Mouse (Mus musculus) G1E (cell line): ENCODE results near the gene Agap3. TPM values are rescaled to one million over a fixed set of nuclear protein-coding genes. Genes with fewer than 3 reads are reported as not detected.

Experiments used
- ATAC-seq: 2 replicates; pipeline ENCODE4 v1.8.0; 2016; ENCODE audit warnings: mild to moderate bottlenecking; ENCODE audit not compliant: insufficient number of reproducible peaks, poor library complexity, low FRiP score, severe bottlenecking; ENCODE audit errors: extremely low read depth
- DNase-seq: peaks from one replicate; pipeline ENCODE4 v3.0.0; 2012; ENCODE audit warnings: low spot score
- H3K27me3 ChIP-seq: 2 replicates; pipeline ENCODE4 v1.6.1; 2012; ENCODE audit warnings: mild to moderate bottlenecking, low read length, inconsistent platforms; ENCODE audit not compliant: insufficient read depth
- H3K36me3 ChIP-seq: replicated peaks from 2 replicates; pipeline ENCODE3; 2012; ENCODE audit warnings: mild to moderate bottlenecking, inconsistent platforms
- H3K4me1 ChIP-seq: 2 replicates; pipeline ENCODE4 v1.6.1; 2012; ENCODE audit warnings: low read depth, low read length, inconsistent platforms, mixed read lengths; ENCODE audit not compliant: insufficient read depth
- H3K4me3 ChIP-seq: 2 replicates; pipeline ENCODE4 v1.5.1; 2012; ENCODE audit warnings: low read depth, mild to moderate bottlenecking, inconsistent platforms, low read length, moderate library complexity, mixed read lengths
- H3K9me3 ChIP-seq: replicated peaks from 2 replicates; pipeline ENCODE4 v1.6.1; 2012; ENCODE audit warnings: inconsistent platforms
- CTCF ChIP-seq: IDR thresholded peaks from 2 replicates; pipeline ENCODE4 v1.5.1; 2012; ENCODE audit warnings: low read depth, low read length, inconsistent platforms, mixed read lengths
- GATA1 ChIP-seq: IDR thresholded peaks from 2 replicates; pipeline ENCODE4 v1.6.1; 2012; ENCODE audit warnings: borderline replicate concordance, low read length, inconsistent platforms, mixed read lengths
- GATA2 ChIP-seq: IDR thresholded peaks from 2 replicates; pipeline ENCODE4 v1.6.1; 2012; ENCODE audit warnings: low read depth, low read length, inconsistent platforms, borderline replicate concordance
- POLR2AphosphoS5 ChIP-seq: IDR thresholded peaks from 2 replicates; pipeline ENCODE4 v1.6.1; 2012; ENCODE audit warnings: low read depth, low read length, inconsistent platforms; ENCODE audit not compliant: insufficient replicate concordance
- TAL1 ChIP-seq: conservative IDR thresholded peaks from 2 replicates; pipeline ENCODE4 v1.6.1; 2012; ENCODE audit warnings: low read depth, low read length, inconsistent platforms, mixed read lengths
- polyA plus RNA-seq: library from polyadenylated mRNA; stranded (reverse); fragments of >175 nt; gene quantifications from 2 replicates; pipeline ENCODE4 v1.2.3, GENCODE M21; 2012
- total RNA-seq, 2 experiments: library from RNA; stranded (forward) in 1 of 2; stranded (reverse) in 1 of 2; fragments of 200-1000 nt in 1 of 2; fragments of >200 nt in 1 of 2; fragmentation: Nextera tagmentation in 1 of 2; gene quantifications; 2 replicates each; pipeline ENCODE4 v1.2.3; 2014 to 2017

The Agap3 gene
- total and polyA plus RNA-seq, 3 experiments = 26.3 to 133 (median 30.3) TPM

GRCm38 (mm10) chr5:24453283-24453984 lies 1.5 kb downstream of the Agap3 start:
- H3K4me1 ChIP-seq = peaks cover 54% of the 10 kb centered on the region
- TF ChIP-seq GATA1 (no peak), GATA2 (no peak)

GRCm38 (mm10) chr5:24453985-24454303 lies 2.0 kb downstream of the Agap3 start:
- TF ChIP-seq GATA1 (no peak), CTCF (no peak), TAL1 (no peak), GATA2 (no peak), POLR2AphosphoS5 (no peak)
- no peak overlapping the region; the same call in 1 of the 2 replicates for H3K4me3 ChIP-seq
- H3K36me3 ChIP-seq = peaks cover 52% of the 10 kb centered on the region
- ATAC-seq (no peak), DNase-seq (no peak)
- peaks cover 54% of the 10 kb centered on the region for H3K4me1 ChIP-seq
- H3K27me3 ChIP-seq = no peaks in the 10 kb centered on the region
- H3K9me3 ChIP-seq = no peaks in the 10 kb centered on the region

More at GRCm38 (mm10) chr5:24453283-24453984, 1.5 kb downstream of the Agap3 start:
- no peaks in the 10 kb centered on the region for H3K9me3 ChIP-seq
- no peaks in the 10 kb centered on the region for H3K27me3 ChIP-seq
- H3K36me3 ChIP-seq = peaks cover 49% of the 10 kb centered on the region
- DNase-seq (no peak), ATAC-seq (no peak)
- peak overlapping the region; percentile 88 for H3K4me3 ChIP-seq

- TF ChIP-seq GATA1 (no peak), TAL1 (no peak), CTCF (no peak), POLR2AphosphoS5 (no peak), GATA2 (no peak)
- DNase-seq (no peak), ATAC-seq (no peak)
- Histone ChIP-seq H3K9me3 (no peaks in the 10 kb centered on the region), H3K4me3 (no peak overlapping the region), H3K27me3 (no peaks in the 10 kb centered on the region), H3K36me3 (peaks cover 58% of the 10 kb centered on the region), H3K4me1 (peaks cover 57% of the 10 kb centered on the region)
Observed at GRCm38 (mm10) chr5:24455076-24455475, 3.1 kb downstream of the Agap3 start.

GRCm38 (mm10) chr5:24455613-24456012 lies 3.6 kb downstream of the Agap3 start:
- Histone ChIP-seq H3K36me3 (peaks cover 63% of the 10 kb centered on the region), H3K4me1 (peaks cover 55% of the 10 kb centered on the region), H3K9me3 (no peaks in the 10 kb centered on the region), H3K4me3 (no peak overlapping the region), H3K27me3 (no peaks in the 10 kb centered on the region)
- ATAC-seq = no peak
- no peak for TF ChIP-seq CTCF
- TF ChIP-seq POLR2AphosphoS5 = no peak
- no peak for TF ChIP-seq GATA2
- TF ChIP-seq GATA1 = no peak
- TF ChIP-seq TAL1 = no peak
- DNase-seq = no peak

- DNase-seq (no peak), ATAC-seq (no peak)
- Histone ChIP-seq H3K4me3 (no peak overlapping the region), H3K9me3 (no peaks in the 10 kb centered on the region), H3K27me3 (no peaks in the 10 kb centered on the region), H3K36me3 (peaks cover 91% of the 10 kb centered on the region), H3K4me1 (peaks cover 12% of the 10 kb centered on the region)
- TF ChIP-seq GATA1 = no peak
- TF ChIP-seq CTCF = no peak
- no peak for TF ChIP-seq GATA2
- no peak for TF ChIP-seq TAL1
- TF ChIP-seq POLR2AphosphoS5 = no peak
Observed at GRCm38 (mm10) chr5:24466762-24467161, 14.8 kb downstream of the Agap3 start.

- H3K4me1 ChIP-seq = peaks cover 7% of the 10 kb centered on the region
- peak; percentile 75 for DNase-seq
- peaks cover 9% of the 10 kb centered on the region for H3K9me3 ChIP-seq
- peak; percentile 49; the same call in 1 of the 2 replicates for ATAC-seq
- H3K27me3 ChIP-seq = no peaks in the 10 kb centered on the region
- no peak overlapping the region for H3K4me3 ChIP-seq
- TF ChIP-seq GATA2 = no peak
- peak; percentile 88 for TF ChIP-seq CTCF
- peaks cover 91% of the 10 kb centered on the region for H3K36me3 ChIP-seq
Observed at GRCm38 (mm10) chr5:24470600-24470999, 18.6 kb downstream of the Agap3 start.

GRCm38 (mm10) chr5:24472884-24473619 lies 21.1 kb downstream of the Agap3 start:
- Histone ChIP-seq H3K9me3 (peaks cover 9% of the 10 kb centered on the region), H3K27me3 (no peaks in the 10 kb centered on the region), H3K4me3 (no peak overlapping the region), H3K4me1 (peaks cover 6% of the 10 kb centered on the region; the same call in 1 of the 2 replicates), H3K36me3 (peaks cover 92% of the 10 kb centered on the region)
- ATAC-seq (no peak), DNase-seq (no peak)
- TF ChIP-seq POLR2AphosphoS5 = no peak
- TF ChIP-seq CTCF = no peak
